Mouse (Mus musculus) spleen, adult 18-20 months (tissue): ENCODE measurements around the gene Atg3.

Experiments used
- DNase-seq, 2 experiments: peaks; one replicate each; pipeline ENCODE4 v3.0.0; 2022; ENCODE audit warnings: mixed read lengths in 2 of 2

The Atg3 gene

GRCm38 (mm10) chr16:45158522-45159388 is at the start of gene Atg3, which contains the start of gene Slc35a5:
TSS of gene Atg3 (plus strand) at chr16:45158785.
TSS of gene Slc35a5 (minus strand) at chr16:45158706.
- peak; percentile 91 to 96 for DNase-seq

- no peak for DNase-seq
These were observed 48.1 kb upstream of the Atg3 start for GRCm38 (mm10) chr16:45110498-45110897.

GRCm38 (mm10) chr16:45117200-45117599 is 41.4 kb upstream of the Atg3 start:
- no peak for DNase-seq

DNA sequence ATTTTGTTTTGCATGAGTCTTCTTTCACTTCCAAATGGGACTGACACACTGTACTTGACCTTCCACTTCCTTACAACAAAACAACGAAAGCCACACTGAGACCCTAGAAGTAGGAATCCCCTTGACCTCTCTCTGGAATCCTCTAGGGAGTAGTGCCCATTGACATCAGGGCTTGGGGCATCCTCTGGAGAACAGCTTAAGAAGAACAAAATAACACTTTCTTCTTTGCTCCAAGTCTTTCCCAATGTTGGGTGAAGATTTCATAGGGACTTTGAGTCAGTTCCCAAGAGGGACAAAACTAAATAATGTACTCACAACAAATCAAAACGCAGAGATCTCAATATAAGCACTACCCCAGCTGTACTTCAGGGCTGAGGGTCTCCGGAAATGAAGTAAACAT is 39.8 kb upstream of the Atg3 start:
- DNase-seq, result no peak

- no peak for DNase-seq
These were observed 37.6 kb upstream of the Atg3 start for GRCm38 (mm10) chr16:45120844-45121425.

GRCm38 (mm10) chr16:45122571-45122970 is 36.0 kb upstream of the Atg3 start:
- DNase-seq, result no peak

DNA sequence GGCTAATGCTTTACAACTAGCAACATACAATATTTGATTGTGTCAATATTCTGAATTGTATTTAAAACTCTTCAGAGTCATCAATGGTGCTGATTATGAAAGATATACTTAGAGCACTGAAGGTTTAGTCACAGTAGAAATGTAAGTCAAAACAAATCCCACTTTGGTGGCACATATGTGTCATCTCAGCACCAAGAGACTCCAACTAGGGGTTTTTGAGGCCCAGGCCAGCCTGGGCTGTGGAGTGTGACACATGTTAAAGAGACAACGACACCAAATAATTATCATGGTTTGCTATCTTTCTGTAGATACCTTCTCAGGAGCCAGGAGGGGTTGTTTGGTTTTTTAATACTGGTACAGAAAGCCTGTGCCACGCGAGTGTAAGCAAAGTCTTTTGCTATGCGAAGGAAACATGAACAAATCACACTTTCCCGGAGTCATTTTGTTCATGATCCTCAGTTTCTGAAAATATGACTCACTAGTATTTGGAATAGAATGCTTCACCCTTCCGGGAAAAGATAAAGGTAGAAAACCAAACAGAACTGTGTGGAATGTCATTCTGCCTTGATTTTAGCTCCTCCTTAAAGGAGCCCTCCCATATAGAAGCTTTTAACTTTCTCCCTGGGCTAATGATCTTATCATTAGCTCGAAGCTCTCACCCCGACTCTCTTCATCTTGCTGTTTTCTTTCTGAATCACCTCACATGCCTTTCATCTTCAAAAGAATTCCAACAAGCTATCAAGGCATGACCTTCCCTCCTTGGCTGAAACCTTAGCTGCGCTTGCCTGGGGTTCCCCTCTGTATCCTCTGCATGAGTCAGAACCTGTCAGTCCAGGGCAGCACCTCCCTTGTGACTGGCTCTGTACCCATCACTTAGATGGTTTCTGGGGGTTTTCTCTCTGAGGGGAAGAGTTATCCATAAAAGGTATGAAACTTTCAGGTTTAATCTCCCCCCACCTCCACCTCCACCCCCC is 34.1 kb upstream of the Atg3 start:
- DNase-seq, result no peak

DNA sequence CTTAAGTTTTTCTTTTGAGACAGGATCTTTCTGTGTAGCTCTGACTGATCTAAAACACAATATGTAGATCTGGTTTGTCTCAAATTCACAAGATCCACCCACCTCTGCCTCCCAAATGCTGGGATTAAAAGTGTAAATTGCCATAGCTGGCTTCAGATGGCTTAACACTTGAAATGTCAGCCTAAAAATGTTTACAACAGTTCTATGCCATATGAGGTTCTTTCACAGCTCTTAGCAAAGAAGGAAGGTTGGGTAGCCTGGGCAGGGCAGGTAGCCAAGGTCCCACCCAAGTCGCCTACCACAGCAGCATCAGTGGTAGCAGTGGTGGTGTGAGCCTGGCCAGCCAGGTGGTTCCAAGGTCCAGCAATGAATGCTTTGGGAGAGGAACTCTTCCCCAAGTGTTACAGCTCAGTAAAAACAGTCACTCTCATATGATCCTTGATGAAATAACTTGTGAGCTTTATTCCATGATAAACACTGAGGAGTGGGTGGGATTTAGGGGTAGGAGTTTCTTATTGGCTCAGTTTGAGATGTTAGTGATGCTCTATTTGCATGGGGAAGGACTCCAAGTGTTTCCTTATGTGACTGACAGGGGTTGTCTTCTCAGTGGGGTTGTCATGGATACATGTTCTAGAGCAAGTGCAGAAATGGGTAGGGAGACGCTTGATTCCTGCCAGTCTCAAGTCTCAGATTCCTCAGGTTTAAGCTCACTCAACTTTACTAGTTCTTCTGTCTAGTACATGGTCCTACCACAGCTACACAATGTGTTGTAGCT is 30.5 kb upstream of the Atg3 start:
- no peak for DNase-seq

DNA sequence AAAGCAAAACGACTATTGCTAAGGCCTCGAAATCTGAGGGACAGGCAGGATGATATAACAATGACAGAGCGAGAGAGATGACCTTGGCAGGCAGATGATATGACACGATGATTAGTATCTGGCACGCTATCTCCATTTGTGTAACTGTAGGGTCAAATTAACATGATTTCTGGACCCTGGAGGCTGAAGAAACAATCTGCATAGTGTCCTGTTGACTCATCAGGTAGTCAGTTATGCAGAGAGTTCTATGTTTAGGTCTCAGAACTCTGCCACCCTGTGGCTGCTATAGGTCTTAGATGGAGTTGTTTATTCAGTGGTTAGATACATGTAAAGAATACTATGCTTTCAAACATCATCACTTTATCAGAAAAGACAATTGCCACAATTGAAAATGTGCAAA is 16.9 kb upstream of the Atg3 start:
- no peak for DNase-seq

DNA sequence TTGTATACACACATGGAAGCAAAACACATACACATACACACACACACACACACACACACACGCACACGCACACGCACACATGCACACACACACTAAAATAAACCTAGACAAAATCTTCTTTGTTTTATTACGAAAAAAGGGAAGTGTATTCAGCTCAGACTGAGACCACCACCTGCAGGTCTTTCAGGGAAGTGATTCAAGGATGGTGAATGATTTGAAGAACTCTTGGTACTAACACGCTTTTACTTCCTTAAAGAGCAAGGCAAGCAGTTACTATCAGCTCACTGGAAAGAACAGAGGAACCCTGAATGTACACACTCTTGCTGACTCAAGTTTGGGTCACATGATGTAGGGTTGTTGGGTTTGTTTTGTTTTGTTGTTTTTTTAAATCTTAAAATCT is 16.0 kb upstream of the Atg3 start:
- DNase-seq, result no peak

DNA sequence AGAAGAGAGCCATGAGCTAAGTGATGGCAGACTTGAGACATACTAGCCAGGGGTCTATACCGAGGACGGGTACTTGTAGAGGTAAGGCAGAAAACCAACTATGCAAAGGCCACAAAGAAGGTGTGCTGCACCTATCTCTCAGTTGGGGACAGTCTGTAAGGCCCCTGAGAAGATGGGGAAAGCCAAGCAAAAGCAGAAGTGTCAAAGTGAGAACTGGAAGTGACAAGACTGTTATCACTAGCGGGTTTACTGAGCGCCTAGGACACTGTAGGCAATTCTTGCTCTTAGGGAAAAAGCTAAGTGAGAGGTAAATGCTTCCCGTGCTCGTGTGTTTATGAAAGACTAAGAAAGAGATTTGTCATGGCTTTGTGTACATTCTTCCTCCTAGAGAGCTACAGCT is 13.5 kb upstream of the Atg3 start:
- no peak for DNase-seq

DNA sequence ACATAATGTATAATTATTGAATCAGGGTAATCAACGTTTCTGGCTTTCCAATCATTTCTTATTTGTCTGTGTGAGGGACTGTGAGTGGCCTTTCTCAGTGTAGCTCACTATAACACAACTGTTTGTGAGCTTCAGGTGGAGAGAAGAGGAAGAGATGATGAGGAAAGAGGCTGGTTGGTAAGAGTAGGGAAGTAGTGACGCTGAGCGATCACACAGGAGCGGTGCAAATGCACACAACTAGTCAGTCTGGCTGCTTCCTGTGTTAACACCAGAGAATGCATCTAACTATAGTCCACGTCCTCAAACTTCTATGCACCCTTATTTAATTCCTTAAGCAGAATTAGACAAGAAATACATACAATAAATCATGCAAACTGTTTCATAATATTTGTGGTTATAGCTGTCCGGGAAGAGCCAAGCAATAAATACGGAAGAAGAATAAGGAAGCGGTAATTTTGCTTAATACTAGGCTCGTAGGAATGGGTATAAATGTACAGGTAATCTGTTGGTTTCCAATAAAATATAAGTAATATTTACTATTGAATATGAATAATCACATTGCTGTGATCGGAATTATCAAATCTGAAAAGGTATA is 10.0 kb upstream of the Atg3 start:
- DNase-seq, result no peak

- DNase-seq, result no peak
These were observed 3.8 kb upstream of the Atg3 start for GRCm38 (mm10) chr16:45154741-45155250.

DNA sequence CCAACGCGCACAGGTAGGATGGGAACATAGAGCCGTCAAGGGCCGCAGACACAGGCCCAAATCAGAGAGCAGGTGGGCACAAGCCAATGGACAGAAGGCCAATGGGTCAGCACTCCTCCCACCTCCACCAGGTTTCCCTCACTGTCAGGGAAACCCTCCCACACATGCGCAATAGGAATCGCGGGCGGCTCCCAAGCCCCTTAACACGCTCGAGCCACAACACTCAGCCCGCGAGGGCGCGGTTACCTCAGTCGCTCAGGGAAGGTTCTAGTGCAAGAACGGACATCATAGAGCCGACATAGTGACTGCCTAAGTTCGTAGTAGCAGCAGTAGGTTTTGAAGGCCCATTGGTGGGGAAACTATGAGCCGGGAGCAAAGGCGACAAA is 456 bp upstream of the Atg3 start:
- DNase-seq, result peak; percentile 61 to 65

DNA sequence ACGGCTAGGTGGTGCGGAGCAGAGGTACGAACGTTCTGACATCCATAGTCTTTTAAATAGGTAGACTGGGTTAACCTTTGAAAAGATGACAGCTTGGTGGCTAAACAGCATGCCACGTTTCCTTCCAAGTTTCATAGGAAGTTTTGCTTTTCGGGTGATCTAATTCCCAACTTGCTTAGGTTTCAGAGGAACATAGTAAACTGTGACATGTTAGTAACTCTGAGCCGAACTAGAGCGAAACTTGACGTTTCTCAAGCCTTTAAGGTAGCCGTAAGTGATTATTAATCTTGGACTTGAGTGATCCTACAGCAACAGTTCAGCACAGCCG is 768 bp downstream of the Atg3 start:
- no peak for DNase-seq

GRCm38 (mm10) chr16:45178552-45178951 is 20.0 kb downstream of the Atg3 start:
- DNase-seq, result no peak

DNA sequence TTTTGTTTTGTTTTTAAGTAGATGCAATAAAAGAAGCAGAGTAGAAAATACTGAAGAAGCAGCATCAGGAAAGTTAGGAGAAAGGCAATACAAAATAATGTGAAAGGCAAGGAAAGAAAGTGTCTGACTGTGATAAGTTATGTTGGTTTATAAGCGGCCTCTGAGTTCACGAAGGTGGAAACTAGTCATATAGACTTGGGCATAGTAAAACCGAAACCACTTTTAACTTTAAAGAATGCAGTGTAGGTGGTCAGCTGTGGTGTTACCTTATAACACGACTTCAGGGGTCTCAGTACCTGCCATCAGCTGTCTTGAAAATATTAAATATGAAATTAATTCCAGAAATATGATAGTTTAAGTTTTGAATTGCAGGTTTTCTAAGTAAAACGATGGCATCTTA is 23.2 kb downstream of the Atg3 start:
- no peak for DNase-seq

- DNase-seq, result peak; percentile 30 to 70
These were observed 34.0 kb downstream of the Atg3 start for GRCm38 (mm10) chr16:45192613-45193012.

GRCm38 (mm10) chr16:45196816-45197215 is 38.2 kb downstream of the Atg3 start:
- DNase-seq, result peak in 1 of 2 experiments; percentile 55

DNA sequence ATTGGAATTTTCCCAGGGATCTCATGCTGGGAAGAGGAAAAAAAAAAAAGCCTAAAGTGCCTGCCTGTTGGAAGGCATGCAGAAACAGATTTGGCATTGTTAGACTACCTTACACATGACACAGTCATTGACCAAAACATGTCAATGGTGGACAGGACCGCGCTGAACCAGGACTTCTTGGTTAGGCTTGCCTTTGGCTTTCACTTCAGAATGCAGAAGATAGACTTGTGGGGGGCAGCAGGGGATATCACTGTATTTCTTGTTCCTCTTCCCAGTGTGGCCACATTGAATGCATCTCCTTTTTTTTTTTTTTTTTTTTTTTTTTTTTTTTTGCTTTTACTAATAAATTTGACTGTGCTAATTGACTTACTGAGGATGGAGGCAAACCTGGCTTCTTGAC is 42.8 kb downstream of the Atg3 start:
- DNase-seq, result no peak

- DNase-seq, result no peak
These were observed 45.9 kb downstream of the Atg3 start for GRCm38 (mm10) chr16:45204438-45204837.
